Mouse (Mus musculus) midbrain, embryonic 14.5 days (tissue): ENCODE results near the gene Ube2l3. TPM values are rescaled to one million over a fixed set of nuclear protein-coding genes. Genes with fewer than 3 reads are reported as not detected.

Experiments used
- ATAC-seq: fragments of 200-750 bp; cut with Nextera tagmentation; 2 replicates; pipeline ENCODE4 v1.8.0; 2017; ENCODE audit warnings: moderate number of reproducible peaks, moderate library complexity; ENCODE audit not compliant: low FRiP score, low TSS enrichment
- DNase-seq: peaks from one replicate; pipeline ENCODE4 v3.0.0-alpha.2; 2015
- H3K27ac ChIP-seq: fragments of 300-500 bp; sonication (generic); replicated peaks from 2 replicates; pipeline ENCODE4 v1.5.1; 2014; ENCODE audit warnings: mild to moderate bottlenecking, low read depth, low read length, moderate library complexity
- H3K27me3 ChIP-seq: fragments of 300-500 bp; sonication (generic); 2 replicates; pipeline ENCODE4 v1.6.1; 2014; ENCODE audit warnings: low read length, control low read depth, mixed read lengths; ENCODE audit not compliant: control insufficient read depth, insufficient read depth
- H3K36me3 ChIP-seq: fragments of 300-500 bp; sonication (generic); 2 replicates; pipeline ENCODE4 v1.6.1; 2014; ENCODE audit warnings: low read length, control low read depth; ENCODE audit not compliant: control insufficient read depth, insufficient read depth
- H3K4me1 ChIP-seq: fragments of 300-500 bp; sonication (generic); 2 replicates; pipeline ENCODE4 v1.6.1; 2014; ENCODE audit warnings: mild to moderate bottlenecking, antibody characterized with exemption, low read length, control low read depth; ENCODE audit not compliant: control insufficient read depth, insufficient read depth
- H3K4me2 ChIP-seq: fragments of 300-500 bp; sonication (generic); 2 replicates; pipeline ENCODE4 v1.6.1; 2014; ENCODE audit warnings: mild to moderate bottlenecking, low read length, moderate library complexity
- H3K4me3 ChIP-seq: fragments of 300-500 bp; sonication (generic); replicated peaks from 2 replicates; pipeline ENCODE4 v1.5.1; 2014; ENCODE audit warnings: low read depth, low read length
- H3K9ac ChIP-seq: fragments of 300-500 bp; sonication (generic); replicated peaks from 2 replicates; pipeline ENCODE4 v1.6.1; 2014; ENCODE audit warnings: mild to moderate bottlenecking, low read length, moderate library complexity
- H3K9me3 ChIP-seq: fragments of 300-500 bp; sonication (generic); 2 replicates; pipeline ENCODE4 v1.6.1; 2016; ENCODE audit warnings: low read length, control low read depth, mixed read lengths; ENCODE audit not compliant: control insufficient read depth
- WGBS: fragments of 180-500 bp; shearing (Covaris S2); extraction: QIAGEN DNeasy Blood & Tissue Kit; methylation state at CpG from one replicate; pipeline ENCODE4 v1.1.7; 2014; 5-methylcytosine and 5-hydroxymethylcytosine counted together
- microRNA counts: library from miRNA; unstranded; fragments of <30 nt; microRNA quantifications from one replicate; lab custom pipeline; 2016
- microRNA-seq: library from miRNA; unstranded; fragments of <30 nt; microRNA quantifications from one replicate; pipeline ENCODE4, GENCODE M21; 2016
- polyA plus RNA-seq: library from polyadenylated mRNA; unstranded; fragments of >200 nt; fragmentation: Nextera tagmentation; extraction: Ambion mirVana; gene quantifications from 2 replicates; pipeline ENCODE4 v1.2.1, GENCODE M21; 2014

The Ube2l3 gene
- polyA plus RNA-seq, 1 experiment from 2014 or later, result 297 TPM

- H3K27ac ChIP-seq, result no peak overlapping the region
- 1% methylated on average over 22 of the region's 22 CpGs for WGBS
- peak; percentile 48 for ATAC-seq
- H3K4me3 ChIP-seq, result peak overlapping the region; percentile 35
- H3K4me2 ChIP-seq, result peak overlapping the region; percentile 56
- no peaks in the 10 kb centered on the region for H3K27me3 ChIP-seq
- H3K9ac ChIP-seq, result peak overlapping the region; percentile 51
- peaks cover 16% of the 10 kb centered on the region for H3K4me1 ChIP-seq
- no peaks in the 10 kb centered on the region for H3K36me3 ChIP-seq
- DNase-seq, result peak; percentile 46
- no peaks in the 10 kb centered on the region for H3K9me3 ChIP-seq
Observed at GRCm38 (mm10) chr16:17124119-17124870, 78.2 kb downstream of the Ube2l3 start.

GRCm38 (mm10) chr16:17121569-17121968 lies 80.9 kb downstream of the Ube2l3 start:
- DNase-seq, result peak; percentile 41
- ATAC-seq, result no peak
- 42% methylated on average over 14 of the region's 14 CpGs for whole genome bisulfite sequencing
- H3K27me3 ChIP-seq, result no peaks in the 10 kb centered on the region
- H3K9ac ChIP-seq, result no peak overlapping the region
- H3K36me3 ChIP-seq, result 0 out of 2 replicates have a peak, but pooled peaks cover 2% of the 10 kb centered on the region
- peaks cover 16% of the 10 kb centered on the region for H3K4me1 ChIP-seq
- peak overlapping the region; percentile 3; the same call in 1 of the 2 replicates for H3K4me3 ChIP-seq
- H3K27ac ChIP-seq, result no peak overlapping the region
- H3K9me3 ChIP-seq, result no peaks in the 10 kb centered on the region
- H3K4me2 ChIP-seq, result peak overlapping the region; percentile 36

GRCm38 (mm10) chr16:17117309-17117799 lies 85.1 kb downstream of the Ube2l3 start:
- DNase-seq (no peak), ATAC-seq (no peak)
- no peak overlapping the region for H3K4me2 ChIP-seq
- WGBS, result 95% methylated on average over 5 of the region's 5 CpGs
- H3K4me3 ChIP-seq, result no peak overlapping the region
- no peak overlapping the region for H3K9ac ChIP-seq
- peaks cover 8% of the 10 kb centered on the region for H3K36me3 ChIP-seq
- H3K4me1 ChIP-seq, result no peaks in the 10 kb centered on the region
- H3K9me3 ChIP-seq, result no peaks in the 10 kb centered on the region
- H3K27ac ChIP-seq, result no peak overlapping the region
- no peaks in the 10 kb centered on the region for H3K27me3 ChIP-seq

GRCm38 (mm10) chr16:17110771-17111743 lies 91.4 kb downstream of the Ube2l3 start, which contains the start of gene Ppil2:
Gene Ppil2 (minus strand): TSS chr16:17111257.
- Histone ChIP-seq H3K27me3 (no peaks in the 10 kb centered on the region), H3K4me2 (peak within 1 kb of the TSS; percentile 72), H3K27ac (peak within 1 kb of the TSS; percentile 41; the same call in 1 of the 2 replicates), H3K36me3 (peaks cover 25% of the 10 kb centered on the region), H3K9ac (peak within 1 kb of the TSS; percentile 69), H3K4me3 (peak within 1 kb of the TSS; percentile 83), H3K4me1 (peaks cover 8% of the 10 kb centered on the region; the same call in 1 of the 2 replicates), H3K9me3 (no peaks in the 10 kb centered on the region)
- ATAC-seq (peak; percentile 88), DNase-seq (peak; percentile 93)
- WGBS, result 9% methylated on average over 38 of the region's 38 CpGs

GRCm38 (mm10) chr16:17104600-17104999 lies 97.8 kb downstream of the Ube2l3 start:
- no peaks in the 10 kb centered on the region for H3K9me3 ChIP-seq
- H3K27ac ChIP-seq, result no peak overlapping the region
- no peak overlapping the region for H3K9ac ChIP-seq
- no peaks in the 10 kb centered on the region for H3K4me1 ChIP-seq
- no peak overlapping the region for H3K4me2 ChIP-seq
- WGBS, result 91% methylated on average over 4 of the region's 4 CpGs
- no peaks in the 10 kb centered on the region for H3K27me3 ChIP-seq
- H3K4me3 ChIP-seq, result no peak overlapping the region
- no peak for ATAC-seq
- no peak for DNase-seq
- H3K36me3 ChIP-seq, result peaks cover 74% of the 10 kb centered on the region

DNA sequence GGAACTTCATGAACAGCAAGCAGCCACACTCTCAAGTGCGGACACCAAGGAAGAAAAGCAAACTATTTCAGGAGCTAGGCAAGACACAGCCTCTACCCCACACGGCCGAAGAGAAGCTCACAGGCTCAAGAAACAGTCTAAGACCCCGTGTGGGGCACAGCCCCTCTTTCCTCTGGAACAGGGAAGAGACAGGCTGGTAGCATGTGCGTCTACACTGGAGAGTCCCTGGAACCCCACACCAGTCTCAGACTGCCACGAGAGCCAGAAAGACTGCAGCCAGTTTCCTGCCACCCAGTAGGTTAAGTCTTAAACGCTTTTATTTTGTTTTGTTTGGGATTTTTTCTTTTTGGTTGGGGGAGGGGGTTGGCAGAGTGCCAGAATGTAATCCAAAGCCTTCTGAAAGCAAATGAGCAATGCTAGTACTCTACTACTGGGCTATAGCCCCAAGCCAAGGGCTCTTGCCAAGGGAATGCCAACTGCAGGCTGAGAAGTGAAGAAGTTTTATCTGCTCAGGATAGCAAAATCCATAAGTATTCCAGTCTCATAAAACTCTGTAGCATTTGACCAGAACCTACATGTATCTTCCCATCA lies 99.7 kb downstream of the Ube2l3 start:
- Histone ChIP-seq H3K4me2 (no peak overlapping the region), H3K4me1 (no peaks in the 10 kb centered on the region), H3K9me3 (no peaks in the 10 kb centered on the region), H3K4me3 (no peak overlapping the region), H3K27ac (no peak overlapping the region), H3K36me3 (peaks cover 84% of the 10 kb centered on the region), H3K9ac (no peak overlapping the region), H3K27me3 (no peaks in the 10 kb centered on the region)
- DNase-seq (peak; percentile 40), ATAC-seq (no peak)
- 69% methylated on average over 7 of the region's 7 CpGs for WGBS

MicroRNA genes within 50 kb of the gene (microRNA counts, 519-probe panel; counts per million panel counts)
- microRNA mmu-miR-130b (lab: Ali Mortazavi, UCI) (6,225 counts per million, percentile 79 among the panel's probes with 10 or more counts), microRNA mmu-miR-301b (lab: Ali Mortazavi, UCI) (4,590 counts per million, percentile 36 among the panel's probes with 10 or more counts)

Small RNAs within 50 kb of the gene (microRNA-seq; reads per million reads assigned to microRNA genes)
- gene Mir130b (7,667 reads per million, percentile 95 among the genes with 10 or more reads in this experiment), gene Mir301b (237 reads per million, percentile 64 among the genes with 10 or more reads in this experiment)

Other genes starting within 250 kb of the Ube2l3 start
- gene Mapk1, start 219.3 kb downstream of the Ube2l3 start, polyA plus RNA-seq, result 214 and 219 TPM in 2 replicates
- 169 and 174 TPM in 2 replicates for gene Ypel1, start 133.0 kb downstream of the Ube2l3 start, polyA plus RNA-seq
- gene Ppil2, start 91.4 kb downstream of the Ube2l3 start, polyA plus RNA-seq, result 142 and 145 TPM in 2 replicates
- gene 2610318N02Rik, start 77.5 kb downstream of the Ube2l3 start, polyA plus RNA-seq, result 14.8 and 15.8 TPM in 2 replicates
- gene Sdf2l1, start 70.3 kb downstream of the Ube2l3 start, polyA plus RNA-seq, result 20.3 and 23.2 TPM in 2 replicates
- 34.2 and 46.8 TPM in 2 replicates for gene Ydjc, start 58.0 kb downstream of the Ube2l3 start, polyA plus RNA-seq
- gene Ccdc116, start 55.4 kb downstream of the Ube2l3 start, polyA plus RNA-seq, result 2.0 and 2.7 TPM in 2 replicates
- gene Rimbp3, start 6.0 kb upstream of the Ube2l3 start, polyA plus RNA-seq, result 1.8 and 2.0 TPM in 2 replicates
- 6.4 and 7.7 TPM in 2 replicates for gene Hic2, start 30.9 kb upstream of the Ube2l3 start, polyA plus RNA-seq
- gene Tmem191c, start 73.4 kb upstream of the Ube2l3 start, polyA plus RNA-seq, result 25.3 and 38.0 TPM in 2 replicates
- 0.38 and 1.5 TPM in 2 replicates for gene Serpind1, start 128.7 kb upstream of the Ube2l3 start, polyA plus RNA-seq
- 10.7 and 16.2 TPM in 2 replicates for gene Snap29, start 203.3 kb upstream of the Ube2l3 start, polyA plus RNA-seq
- gene Pi4ka, start 203.7 kb upstream of the Ube2l3 start, polyA plus RNA-seq, result 65.2 and 77.6 TPM in 2 replicates
- 76.3 and 85.4 TPM in 2 replicates for gene Crkl, start 249.3 kb upstream of the Ube2l3 start, polyA plus RNA-seq